26 mouse cellular contexts compared by ENCODE assay signal in the genomic region with DNA sequence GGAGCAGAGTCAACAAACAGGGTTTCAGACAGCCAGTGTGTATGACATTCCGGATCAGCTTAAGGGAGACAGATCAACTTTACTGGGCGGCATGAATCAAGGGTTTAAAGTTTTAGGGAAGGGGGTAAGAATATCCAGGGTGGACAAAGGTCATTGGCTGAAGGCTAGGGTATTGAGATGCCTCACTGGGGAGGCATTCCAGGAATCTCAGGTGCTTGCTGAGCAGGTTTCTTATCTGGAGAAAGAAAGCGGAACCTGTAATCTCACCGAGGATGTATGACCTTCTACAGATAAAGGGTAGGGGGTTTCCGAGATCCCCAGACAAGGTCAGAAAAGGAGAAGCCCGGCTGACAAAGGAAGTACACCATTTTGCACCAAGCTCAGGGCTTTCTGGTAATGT. TPM values are rescaled to one million over a fixed set of nuclear protein-coding genes. Genes with fewer than 3 reads are reported as not detected.
A peak's percentile ranks its signal among the peaks of the same experiment; 100 is the strongest.
DNase-seq lines count a peak whose midpoint lies in the region; ATAC-seq and TF ChIP-seq lines count a peak whose summit lies in the region.
"Had no signal": no experiment of that assay in that cellular context is flagged by ENCODE, and none has a peak within 500 bp of the region (broad histone marks: within the 10 kb centered on the region; RNA-seq: fewer than 3 reads in every experiment).

No protein-coding gene starts in this region.

- no peaks in the 10 kb centered on the region for H3K4me1 ChIP-seq in lung, embryonic 14.5 days (ENCODE audit: insufficient read depth)
- H3K4me1 ChIP-seq in lung, adult 2 months (ENCODE audit: control insufficient read depth, insufficient read depth, low read length): no peaks in the 10 kb centered on the region; the same call in 1 of the 2 replicates
- H3K4me1 ChIP-seq in E14TG2a.4 (replicated peaks; ENCODE audit: low read depth, low read length) (peaks cover 67% of the 10 kb centered on the region), ES-E14 (ENCODE audit: control insufficient read depth in 2 of 2, insufficient read depth in 2 of 2, low read length in 2 of 2, poor library complexity in 1 of 2) (peaks cover 16 to 22% of the 10 kb centered on the region in 2 experiments)
- H3K4me1 ChIP-seq in intestine, embryonic 14.5 days (replicated peaks; ENCODE audit: control insufficient read depth, insufficient read depth, low read length): no peaks in the 10 kb centered on the region
- H3K4me1 ChIP-seq: embryonic facial prominence, embryonic 13.5 days; forebrain, embryonic 13.5 days; heart, embryonic 13.5 days; hindbrain, embryonic 13.5 days; kidney, embryonic 15.5 days; limb, embryonic 13.5 days had no signal

- H3K4me3 ChIP-seq in lung, embryonic 14.5 days (ENCODE audit: low read depth, low read length): no peak overlapping the region
- H3K4me3 ChIP-seq in lung, adult 2 months (replicated peaks; ENCODE audit: extremely low read depth, low read depth, low read length): no peak overlapping the region
- H3K4me3 ChIP-seq in E14TG2a.4 (replicated peaks; ENCODE audit: low read length) (peak overlapping the region; percentile 14), ES-E14 (ENCODE audit: insufficient read depth in 1 of 2, low read depth in 1 of 2, low read length in 2 of 2, poor library complexity in 1 of 2, severe bottlenecking in 1 of 2) (no peak overlapping the region)
- H3K4me3 ChIP-seq in intestine, embryonic 14.5 days (ENCODE audit: low read depth, low read length): no peak overlapping the region
- H3K4me3 ChIP-seq: embryonic facial prominence, embryonic 13.5 days; forebrain, embryonic 13.5 days; heart, embryonic 13.5 days; hindbrain, embryonic 13.5 days; kidney, embryonic 15.5 days; limb, embryonic 13.5 days; liver, embryonic 12.5 days had no signal

- H3K9me3 ChIP-seq in lung, embryonic 14.5 days (ENCODE audit: low read depth, low read length): no peaks in the 10 kb centered on the region
- H3K9me3 ChIP-seq in E14TG2a.4 (ENCODE audit: low read length) (0 out of 2 replicates have a peak, but pooled peaks cover 6% of the 10 kb centered on the region), ES-E14 (ENCODE audit: control insufficient read depth, insufficient read depth, low read depth, low read length) (no peaks in the 10 kb centered on the region)
- H3K9me3 ChIP-seq in intestine, embryonic 14.5 days (ENCODE audit: control insufficient read depth, low read length): no peaks in the 10 kb centered on the region
- H3K9me3 ChIP-seq: forebrain, embryonic 13.5 days; heart, embryonic 13.5 days; hindbrain, embryonic 13.5 days; kidney, embryonic 15.5 days; limb, embryonic 13.5 days; liver, embryonic 12.5 days had no signal

- H3K4me2 ChIP-seq in lung, embryonic 14.5 days: no peak overlapping the region
- no peak overlapping the region for H3K4me2 ChIP-seq in intestine, embryonic 14.5 days (ENCODE audit: low read length)
- H3K4me2 ChIP-seq: embryonic facial prominence, embryonic 13.5 days; forebrain, embryonic 13.5 days; heart, embryonic 13.5 days; hindbrain, embryonic 13.5 days; kidney, embryonic 15.5 days; limb, embryonic 13.5 days; liver, embryonic 12.5 days had no signal

- no peaks in the 10 kb centered on the region for H3K27me3 ChIP-seq in lung, embryonic 14.5 days (ENCODE audit: insufficient read depth, low read length)
- H3K27me3 ChIP-seq in E14TG2a.4 (ENCODE audit: insufficient read depth, low read length): no peaks in the 10 kb centered on the region
- no peaks in the 10 kb centered on the region for H3K27me3 ChIP-seq in intestine, embryonic 14.5 days (replicated peaks; ENCODE audit: control insufficient read depth, insufficient read depth, low read length)
- H3K27me3 ChIP-seq: embryonic facial prominence, embryonic 13.5 days; forebrain, embryonic 13.5 days; heart, embryonic 13.5 days; hindbrain, embryonic 13.5 days; kidney, embryonic 15.5 days; liver, embryonic 12.5 days had no signal

- 26% methylated on average over 6 of the region's 6 CpGs for WGBS in lung, embryonic 14.5 days
- WGBS in lung, adult 2 months: 25% methylated on average over 6 of the region's 6 CpGs
- 37% methylated on average over 6 of the region's 6 CpGs for WGBS in intestine, embryonic 14.5 days

- H3K27ac ChIP-seq in lung, embryonic 14.5 days (ENCODE audit: low read depth): no peak overlapping the region
- H3K27ac ChIP-seq in ES-E14 (ENCODE audit: insufficient read depth, low read depth, low read length, poor library complexity, severe bottlenecking): peak overlapping the region; percentile 93
- no peak overlapping the region for H3K27ac ChIP-seq in intestine, embryonic 14.5 days (ENCODE audit: low read depth)
- H3K27ac ChIP-seq: embryonic facial prominence, embryonic 13.5 days; forebrain, embryonic 13.5 days; heart, embryonic 13.5 days; hindbrain, embryonic 13.5 days; kidney, embryonic 15.5 days; limb, embryonic 13.5 days; liver, embryonic 12.5 days had no signal

- in situ Hi-C loops in ES-E14 (cut with MboI; ENCODE audit: low sequenced_read_pairs in 2 of 2, unreplicated experiment in 2 of 2): no loop called here

- peak; percentile 9 for DNase-seq in lung, embryonic 14.5 days
- DNase-seq in lung, adult 2 months: no peak
- DNase-seq in ES-E14 (ENCODE audit: low read depth, low spot score): no peak
- DNase-seq in intestine, embryonic 14.5 days (ENCODE audit: low spot score): no peak
- no peak for DNase-seq in left cerebral cortex, adult 9 months (ENCODE audit: low spot score in 2 of 2)
- no peak for DNase-seq in gastrocnemius, postnatal 36 days
- DNase-seq in right cerebral cortex, postnatal 25 days: no peak
- DNase-seq: adrenal gland, postnatal 36 days; B cell, adult 2 months; cerebellum, adult 11 months; cerebellum, postnatal 14 days; heart, adult 18-20 months; heart, postnatal 36 days; kidney, postnatal 36 days; layer of hippocampus, postnatal 36 days; lung, adult 18-20 months; lung, postnatal 4 days had no signal

- no peak overlapping the region for H3K9ac ChIP-seq in lung, embryonic 14.5 days
- peak overlapping the region; percentile 60; the same call in 1 of the 2 replicates for H3K9ac ChIP-seq in ES-E14 (ENCODE audit: insufficient read depth, low read depth, low read length, poor library complexity, severe bottlenecking)
- no peak overlapping the region for H3K9ac ChIP-seq in intestine, embryonic 14.5 days (ENCODE audit: low read length)
- H3K9ac ChIP-seq: embryonic facial prominence, embryonic 13.5 days; forebrain, embryonic 13.5 days; heart, embryonic 13.5 days; hindbrain, embryonic 13.5 days; kidney, embryonic 15.5 days; limb, embryonic 13.5 days; liver, embryonic 12.5 days had no signal

- no peaks in the 10 kb centered on the region for H3K36me3 ChIP-seq in lung, embryonic 14.5 days (ENCODE audit: insufficient read depth)
- H3K36me3 ChIP-seq in E14TG2a.4 (ENCODE audit: insufficient read depth, low read length) (no peaks in the 10 kb centered on the region), ES-E14 (ENCODE audit: control insufficient read depth, insufficient read depth, low read length, poor library complexity, severe bottlenecking) (no peaks in the 10 kb centered on the region)
- no peaks in the 10 kb centered on the region for H3K36me3 ChIP-seq in intestine, embryonic 14.5 days (ENCODE audit: control insufficient read depth, insufficient read depth, low read length)
- H3K36me3 ChIP-seq: embryonic facial prominence, embryonic 13.5 days; heart, embryonic 13.5 days; hindbrain, embryonic 13.5 days; kidney, embryonic 15.5 days; limb, embryonic 13.5 days; liver, embryonic 12.5 days had no signal

- TF ChIP-seq POLR2A in lung, adult 2 months (IDR thresholded peaks at IDR 0.05; ENCODE audit: borderline replicate concordance, extremely low read depth, low read depth, low read length): no peak

- intact Hi-C loops in gastrocnemius, postnatal 36 days (cut with DNase I): no loop called here

- no peak for ATAC-seq in lung, embryonic 14.5 days (ENCODE audit: insufficient read depth)
- ATAC-seq in intestine, embryonic 14.5 days (replicated peaks; ENCODE audit: low FRiP score, low TSS enrichment, low read depth): peak; percentile 73
- ATAC-seq: forebrain, embryonic 13.5 days; inflammation-experienced regulatory T-cells, adult 6 months had no signal

- TF ChIP-seq CTCF in lung, embryonic 14.5 days (IDR thresholded peaks at IDR 0.05; ENCODE audit: low read depth): no peak
- no peak for TF ChIP-seq CTCF in lung, adult 2 months (IDR thresholded peaks at IDR 0.05; ENCODE audit: insufficient read depth, low read length)
- TF ChIP-seq CTCF in E14TG2a.4 (conservative IDR thresholded peaks at IDR 0.05; ENCODE audit: low read length): no peak

TF ChIP-seq in ES-E14, 5 proteins besides CTCF, POLR2A, EP300 and RAD21:
- TF ChIP-seq ZNF384 (IDR thresholded peaks at IDR 0.05; ENCODE audit: low read depth, low read length) (no peak), CHD2 (IDR thresholded peaks at IDR 0.05; ENCODE audit: low read depth, low read length) (0 out of 2 replicates have a peak, but pooled peaks have one; percentile 42), ZC3H11A (IDR thresholded peaks at IDR 0.05; ENCODE audit: borderline replicate concordance, low read depth, low read length) (no peak)

RNA-seq across cellular contexts. Expression of a gene that starts 7.3 kb away (rescaled TPM):
- 65.1 and 65.7 TPM in 2 replicates for polyA plus RNA-seq in lung, embryonic 14.5 days (2014; fragmentation: Nextera tagmentation; extraction: Ambion mirVana)
- 8.1 and 12.1 TPM in 2 replicates for polyA plus RNA-seq in lung, adult 2 months (2012; rRNA removed)
- 68.4 and 107 TPM in 2 replicates for total RNA-seq in ES-E14 (2012; rRNA removed)
- 51.3 and 51.6 TPM in 2 replicates for polyA plus RNA-seq in intestine, embryonic 14.5 days (2014; fragmentation: Nextera tagmentation; extraction: Ambion mirVana)
- 10 to 100 TPM; 22.4 to 24.0 TPM for total RNA-seq in gastrocnemius, postnatal 36 days (2021)
